Mouse (Mus musculus): ENCODE measurements around the gene Aqp5.

DNA sequence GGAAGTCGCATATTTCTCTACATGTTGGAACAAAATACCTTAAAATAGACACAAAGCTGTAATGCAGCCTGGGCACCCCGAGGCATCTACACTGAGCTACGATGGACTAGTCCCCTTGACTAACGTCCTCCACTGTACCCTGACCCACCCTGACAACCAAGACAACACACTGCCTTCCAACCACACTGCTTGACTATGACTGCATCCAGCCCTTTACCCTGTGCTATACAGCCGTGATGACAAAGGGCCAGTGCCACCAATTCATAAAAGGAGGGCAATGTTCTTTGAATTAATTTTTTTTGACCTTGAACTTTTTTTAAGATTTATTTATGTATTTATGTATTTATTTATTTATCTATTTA is 47.5 kb downstream of the Aqp5 start:
- TF ChIP-seq CTCF (IDR thresholded peaks at IDR 0.05; ENCODE audit: insufficient read depth, low read length) (no peak), POLR2A (IDR thresholded peaks at IDR 0.05; ENCODE audit: borderline replicate concordance, extremely low read depth, low read depth, low read length) (no peak)
